Mouse (Mus musculus) MEL (cell line): ENCODE data around the gene Sobp. TPM values are rescaled to one million over a fixed set of nuclear protein-coding genes. Genes with fewer than 3 reads are reported as not detected.

Experiments used
- DNase-seq: peaks from one replicate; pipeline ENCODE4 v3.0.0; 2011; ENCODE audit warnings: low read depth, low spot score
- H3K27ac ChIP-seq: 2 replicates; pipeline ENCODE4 v1.5.1; 2012; ENCODE audit warnings: low read depth, mild to moderate bottlenecking, control low read depth, low read length, moderate library complexity; ENCODE audit not compliant: control insufficient read depth
- H3K27me3 ChIP-seq, 2 experiments: fragments of 150-350 bp in 1 of 2; sonication (generic) in 1 of 2; 2 replicates each; pipeline ENCODE4 v1.6.1; 2012; ENCODE audit warnings: low read length in 2 of 2, mild to moderate bottlenecking in 2 of 2, improper control_type of control experiment in 1 of 2, moderate library complexity in 1 of 2; ENCODE audit not compliant: insufficient read depth in 2 of 2, control insufficient read depth in 1 of 2
- H3K36me3 ChIP-seq, 2 experiments: 2 replicates each; pipeline ENCODE4 v1.6.1; 2012 to 2014; ENCODE audit warnings: low read length in 2 of 2, improper control_type of control experiment in 1 of 2, inconsistent platforms in 1 of 2, mild to moderate bottlenecking in 1 of 2; ENCODE audit not compliant: insufficient read depth in 2 of 2, control insufficient read depth in 1 of 2
- H3K4me1 ChIP-seq, 2 experiments: fragments of 150-350 bp in 1 of 2; sonication (generic) in 1 of 2; 2 replicates each; pipeline ENCODE4 v1.6.1; 2012; ENCODE audit warnings: low read length in 2 of 2, improper control_type of control experiment in 1 of 2, mild to moderate bottlenecking in 1 of 2; ENCODE audit not compliant: insufficient read depth in 2 of 2, control insufficient read depth in 1 of 2
- H3K4me3 ChIP-seq, 2 experiments: fragments of 150-350 bp in 1 of 2; sonication (generic) in 1 of 2; 2 replicates each; pipeline ENCODE4 v1.5.1; 2012; ENCODE audit warnings: low read depth in 2 of 2, low read length in 2 of 2, mild to moderate bottlenecking in 2 of 2, moderate library complexity in 2 of 2, control low read depth in 1 of 2, improper control_type of control experiment in 1 of 2; ENCODE audit not compliant: control insufficient read depth in 1 of 2, insufficient read depth in 1 of 2
- H3K79me2 ChIP-seq: 2 replicates; pipeline ENCODE4 v1.6.1; 2012; ENCODE audit warnings: mild to moderate bottlenecking, low read length, moderate library complexity; ENCODE audit not compliant: control insufficient read depth, poor library complexity, insufficient read depth
- H3K9ac ChIP-seq: 2 replicates; pipeline ENCODE4 v1.6.1; 2012; ENCODE audit warnings: low read depth, mild to moderate bottlenecking, control low read depth, low read length, moderate library complexity; ENCODE audit not compliant: control insufficient read depth, poor library complexity, severe bottlenecking
- H3K9me3 ChIP-seq: fragments of 150-350 bp; sonication (generic); replicated peaks from 2 replicates; pipeline ENCODE4 v1.6.1; 2012; ENCODE audit warnings: mild to moderate bottlenecking, low read length, improper control_type of control experiment, moderate library complexity; ENCODE audit not compliant: insufficient read depth
- CHD2 ChIP-seq: IDR thresholded peaks from 2 replicates; pipeline ENCODE4 v1.6.1; 2011; ENCODE audit warnings: low read length, improper control_type of control experiment
- CTCF ChIP-seq, 3 experiments: IDR thresholded peaks in 2 of 3; conservative IDR thresholded peaks in 1 of 3; 2 replicates each; pipeline ENCODE4 v1.5.1; 2011 to 2012; ENCODE audit warnings: low read length in 3 of 3, low read depth in 2 of 3, mild to moderate bottlenecking in 2 of 3, improper control_type of control experiment in 1 of 3, inconsistent platforms in 1 of 3, mixed read lengths in 1 of 3, moderate library complexity in 1 of 3; ENCODE audit not compliant: control insufficient read depth in 1 of 3, insufficient read depth in 1 of 3, poor library complexity in 1 of 3, severe bottlenecking in 1 of 3
- ELF1 ChIP-seq: IDR thresholded peaks from 2 replicates; pipeline ENCODE4 v1.6.1; 2014; ENCODE audit warnings: low read depth, mild to moderate bottlenecking, inconsistent platforms, low read length, improper control_type of control experiment, moderate library complexity
- EP300 ChIP-seq, 2 experiments: IDR thresholded peaks; 2 replicates each; pipeline ENCODE4 v1.6.1; 2011; ENCODE audit warnings: improper control_type of control experiment in 2 of 2, low read length in 2 of 2, low read depth in 1 of 2, mild to moderate bottlenecking in 1 of 2
- ETS1 ChIP-seq: IDR thresholded peaks from 2 replicates; pipeline ENCODE4 v1.6.1; 2012; ENCODE audit warnings: low read depth, mild to moderate bottlenecking, inconsistent platforms, low read length, improper control_type of control experiment, moderate library complexity
- GABPA ChIP-seq: IDR thresholded peaks from 2 replicates; pipeline ENCODE4 v1.6.1; 2012; ENCODE audit warnings: low read depth, mild to moderate bottlenecking, inconsistent platforms, low read length, improper control_type of control experiment, moderate library complexity
- GATA1 ChIP-seq: IDR thresholded peaks from 2 replicates; pipeline ENCODE4 v1.6.1; 2011; ENCODE audit warnings: low read depth, low read length, improper control_type of control experiment
- JUND ChIP-seq: IDR thresholded peaks from 2 replicates; pipeline ENCODE4 v1.6.1; 2011; ENCODE audit warnings: low read depth, mild to moderate bottlenecking, improper control_type of control experiment, low read length
- KAT2A ChIP-seq: conservative IDR thresholded peaks from 2 replicates; pipeline ENCODE4 v1.6.1; 2012; ENCODE audit warnings: low read depth, low read length, improper control_type of control experiment, inconsistent platforms
- MAX ChIP-seq: IDR thresholded peaks from 2 replicates; pipeline ENCODE4 v1.6.1; 2011; ENCODE audit warnings: low read length, improper control_type of control experiment
- MXI1 ChIP-seq: IDR thresholded peaks from 2 replicates; pipeline ENCODE4 v1.6.1; 2011; ENCODE audit warnings: mild to moderate bottlenecking, low read depth, low read length, improper control_type of control experiment
- MYC ChIP-seq: IDR thresholded peaks from 2 replicates; pipeline ENCODE4 v1.6.1; 2011; ENCODE audit warnings: low read depth, mild to moderate bottlenecking, low read length, improper control_type of control experiment, moderate library complexity
- NELFE ChIP-seq: IDR thresholded peaks from 2 replicates; pipeline ENCODE4 v1.6.1; 2011; ENCODE audit warnings: low read depth, low read length, improper control_type of control experiment
- POLR2A ChIP-seq, 2 experiments: IDR thresholded peaks; 2 replicates each; pipeline ENCODE4 v1.6.1; 2011 to 2012; ENCODE audit warnings: low read length in 2 of 2, mild to moderate bottlenecking in 2 of 2, control low read depth in 1 of 2, improper control_type of control experiment in 1 of 2, low read depth in 1 of 2, moderate library complexity in 1 of 2; ENCODE audit not compliant: control insufficient read depth in 1 of 2, insufficient read depth in 1 of 2, poor library complexity in 1 of 2
- POLR2AphosphoS2 ChIP-seq: IDR thresholded peaks from 2 replicates; pipeline ENCODE4 v1.6.1; 2011; ENCODE audit warnings: low read length, improper control_type of control experiment
- POLR2AphosphoS5 ChIP-seq: IDR thresholded peaks from 2 replicates; pipeline ENCODE4 v1.6.1; 2012; ENCODE audit warnings: low read depth, borderline replicate concordance, mild to moderate bottlenecking, inconsistent platforms, low read length, moderate library complexity, mixed read lengths
- RAD21 ChIP-seq: IDR thresholded peaks from 2 replicates; pipeline ENCODE4 v1.6.1; 2011; ENCODE audit warnings: mild to moderate bottlenecking, low read depth, low read length, improper control_type of control experiment
- SIN3A ChIP-seq: IDR thresholded peaks from 2 replicates; pipeline ENCODE4 v1.6.1; 2012; ENCODE audit warnings: low read length, improper control_type of control experiment, inconsistent platforms
- SMC3 ChIP-seq: IDR thresholded peaks from 2 replicates; pipeline ENCODE4 v1.6.1; 2011; ENCODE audit warnings: low read depth, low read length, improper control_type of control experiment
- UBTF ChIP-seq: IDR thresholded peaks from 2 replicates; pipeline ENCODE4 v1.6.1; 2012; ENCODE audit warnings: low read depth, mild to moderate bottlenecking, inconsistent platforms, low read length, improper control_type of control experiment, moderate library complexity, borderline replicate concordance; ENCODE audit not compliant: insufficient read depth
- USF1 ChIP-seq: IDR thresholded peaks from 2 replicates; pipeline ENCODE4 v1.6.1; 2014; ENCODE audit warnings: low read depth, mild to moderate bottlenecking, inconsistent platforms, low read length, improper control_type of control experiment, moderate library complexity
- ZC3H11A ChIP-seq: IDR thresholded peaks from 2 replicates; pipeline ENCODE4 v1.6.1; 2012; ENCODE audit warnings: low read depth, mild to moderate bottlenecking, inconsistent platforms, low read length, improper control_type of control experiment
- ZKSCAN1 ChIP-seq: IDR thresholded peaks from 2 replicates; pipeline ENCODE4 v1.6.1; 2012; ENCODE audit warnings: low read depth, mild to moderate bottlenecking, inconsistent platforms, low read length, improper control_type of control experiment, moderate library complexity
- ZMIZ1 ChIP-seq: IDR thresholded peaks from 2 replicates; pipeline ENCODE4 v1.6.1; 2012; ENCODE audit warnings: low read depth, mild to moderate bottlenecking, inconsistent platforms, low read length, improper control_type of control experiment, moderate library complexity
- polyA plus RNA-seq, 2 experiments: library from polyadenylated mRNA; stranded (reverse) in 1 of 2; unstranded in 1 of 2; fragments of >175 nt in 1 of 2; fragments of >200 nt in 1 of 2; gene quantifications; 2 replicates each; pipeline versions ENCODE4 v1.2.1 to v1.2.4; 2012; ENCODE audit warnings: low replicate concordance in 2 of 2, low read depth in 1 of 2; ENCODE audit not compliant: insufficient read length in 2 of 2, insufficient read depth in 1 of 2, missing spikeins in 1 of 2
- total RNA-seq: library from RNA; depleted of rRNA; stranded (reverse); fragments of 300-350 nt; gene quantifications from 2 replicates; pipeline ENCODE4 v1.2.3, GENCODE M21; 2012

Sobp gene
- total and polyA plus RNA-seq, 3 experiments = not detected

GRCm38 (mm10) chr10:42958686-42959085, 215.6 kb downstream of the Sobp start:
- DNase-seq = no peak
- no peak overlapping the region for H3K9ac ChIP-seq
- H3K27ac ChIP-seq = no peak overlapping the region
- no peak overlapping the region for H3K4me3 ChIP-seq
- H3K36me3 ChIP-seq = no peaks in the 10 kb centered on the region; a peak in 1 of 4 replicates
- TF ChIP-seq ZC3H11A = no peak
- TF ChIP-seq GATA1 = no peak
- TF ChIP-seq USF1 = no peak
- no peak for TF ChIP-seq SMC3
- TF ChIP-seq JUND = no peak
- no peak for TF ChIP-seq ELF1
- H3K79me2 ChIP-seq = no peaks in the 10 kb centered on the region
- peaks cover 0 to 15% of the 10 kb centered on the region in 2 experiments; a peak in 3 of 4 replicates for H3K4me1 ChIP-seq
- H3K27me3 ChIP-seq = no peaks in the 10 kb centered on the region
- no peaks in the 10 kb centered on the region for H3K9me3 ChIP-seq

GRCm38 (mm10) chr10:42957881-42958651, 216.3 kb downstream of the Sobp start:
- H3K4me1 ChIP-seq = peaks cover 0 to 12% of the 10 kb centered on the region in 2 experiments; a peak in 3 of 4 replicates
- H3K27ac ChIP-seq = no peak overlapping the region
- H3K36me3 ChIP-seq = no peaks in the 10 kb centered on the region; a peak in 1 of 4 replicates
- DNase-seq = peak; percentile 72
- H3K9ac ChIP-seq = no peak overlapping the region
- no peaks in the 10 kb centered on the region for H3K9me3 ChIP-seq
- H3K4me3 ChIP-seq = peak overlapping the region; percentile 11 to 49; a peak in 2 of 4 replicates
- H3K79me2 ChIP-seq = no peaks in the 10 kb centered on the region
- TF ChIP-seq ZC3H11A (peak; percentile 59), ETS1 (no peak), SMC3 (peak; percentile 78), MXI1 (no peak), EP300 (IDR thresholded peaks at IDR 0.05; ENCODE audit: low read depth in 1 of 2, low read length in 2 of 2) (no peak), CTCF (IDR thresholded peaks at IDR 0.05 in 2 of 3, conservative IDR thresholded peaks at IDR 0.05 in 1 of 3; ENCODE audit: control insufficient read depth in 1 of 3, insufficient read depth in 1 of 3, low read depth in 2 of 3, low read length in 3 of 3, poor library complexity in 1 of 3, severe bottlenecking in 1 of 3) (peak; percentile 78 to 89 (median 87)), UBTF (no peak), CHD2 (no peak), RAD21 (peak; percentile 86)
- no peaks in the 10 kb centered on the region for H3K27me3 ChIP-seq

- Histone ChIP-seq H3K4me1 (no peaks in the 10 kb centered on the region), H3K9me3 (no peaks in the 10 kb centered on the region), H3K4me3 (no peak overlapping the region), H3K36me3 (no peaks in the 10 kb centered on the region), H3K9ac (no peak overlapping the region), H3K27ac (no peak overlapping the region), H3K79me2 (no peaks in the 10 kb centered on the region), H3K27me3 (no peaks in the 10 kb centered on the region)
- TF ChIP-seq SIN3A (no peak), UBTF (no peak), SMC3 (no peak), POLR2AphosphoS5 (no peak), NELFE (no peak), KAT2A (no peak), POLR2AphosphoS2 (no peak), ZKSCAN1 (no peak), USF1 (no peak), EP300 (IDR thresholded peaks at IDR 0.05; ENCODE audit: low read depth in 1 of 2, low read length in 2 of 2) (no peak), CTCF (IDR thresholded peaks at IDR 0.05 in 2 of 3, conservative IDR thresholded peaks at IDR 0.05 in 1 of 3; ENCODE audit: control insufficient read depth in 1 of 3, insufficient read depth in 1 of 3, low read depth in 2 of 3, low read length in 3 of 3, poor library complexity in 1 of 3, severe bottlenecking in 1 of 3) (no peak), GABPA (no peak), POLR2A (IDR thresholded peaks at IDR 0.05; ENCODE audit: control insufficient read depth in 1 of 2, insufficient read depth in 1 of 2, low read depth in 1 of 2, low read length in 2 of 2, poor library complexity in 1 of 2) (no peak), MYC (no peak), MAX (no peak), ZMIZ1 (no peak), MXI1 (no peak)
- no peak for DNase-seq
Measured at GRCm38 (mm10) chr10:42955205-42955604, 219.1 kb downstream of the Sobp start.
